Mouse (Mus musculus) heart, adult 2 months (tissue): ENCODE results near the gene 1700029F12Rik. TPM values are rescaled to one million over a fixed set of nuclear protein-coding genes. Genes with fewer than 3 reads are reported as not detected.
A peak's percentile ranks its signal among the peaks of the same experiment; 100 is the strongest.

Experiments used
- DNase-seq, 2 experiments: peaks; one replicate each; pipeline ENCODE4 v3.0.0; 2021
- H3K27ac ChIP-seq: fragments of 200-600 bp; 2 replicates; pipeline ENCODE4 v1.8.1; 2022
- H3K27me3 ChIP-seq: fragments of 200-500 bp; 2 replicates; pipeline ENCODE4 v1.6.1; 2012; ENCODE audit warnings: mild to moderate bottlenecking, low read length, inconsistent platforms, mixed read lengths; ENCODE audit not compliant: control insufficient read depth, insufficient read depth
- H3K36me3 ChIP-seq: fragments of 200-500 bp; 2 replicates; pipeline ENCODE4 v1.6.1; 2012; ENCODE audit warnings: low read length, inconsistent platforms; ENCODE audit not compliant: control insufficient read depth, insufficient read depth
- H3K4me1 ChIP-seq: fragments of 200-500 bp; 2 replicates; pipeline ENCODE4 v1.6.1; 2011; ENCODE audit warnings: low read length; ENCODE audit not compliant: control insufficient read depth, insufficient read depth
- H3K4me3 ChIP-seq: fragments of 200-600 bp; 2 replicates; pipeline ENCODE4 v1.8.1; 2022
- H3K79me2 ChIP-seq: fragments of 200-500 bp; replicated peaks from 2 replicates; pipeline ENCODE4 v1.6.1; 2012; ENCODE audit warnings: mild to moderate bottlenecking, inconsistent platforms, low read length, moderate library complexity, mixed read lengths; ENCODE audit not compliant: control insufficient read depth, insufficient read depth
- H3K9ac ChIP-seq: fragments of 200-500 bp; 2 replicates; pipeline ENCODE4 v1.6.1; 2012; ENCODE audit warnings: low read depth, mild to moderate bottlenecking, control low read depth, inconsistent platforms, low read length, mixed read lengths
- CTCF ChIP-seq: fragments of 200-600 bp; IDR thresholded peaks from 2 replicates; pipeline ENCODE4 v1.8.1; 2022; ENCODE audit warnings: antibody characterized with exemption, mild to moderate bottlenecking, moderate library complexity
- EP300 ChIP-seq: fragments of 200-500 bp; IDR thresholded peaks from 2 replicates; pipeline ENCODE4 v1.6.1; 2011; ENCODE audit warnings: low read depth, low read length, control low read depth; ENCODE audit not compliant: insufficient read depth
- POLR2A ChIP-seq: fragments of 200-500 bp; IDR thresholded peaks from 2 replicates; pipeline ENCODE4 v1.6.1; 2011; ENCODE audit warnings: mild to moderate bottlenecking, low read depth, low read length, control low read depth; ENCODE audit not compliant: insufficient read depth
- WGBS: fragments of 180-500 bp; shearing (Covaris S2); methylation state at CpG from one replicate; pipeline ENCODE4 v1.1.7; 2018; 5-methylcytosine and 5-hydroxymethylcytosine counted together
- intact Hi-C: fragments of 180-260 bp; cut with DNase I; formaldehyde crosslinking; loops from one replicate; pipeline ENCODE4 v1.15.1; 2025
- polyA plus RNA-seq: library from polyadenylated mRNA; depleted of rRNA; stranded (reverse); fragments of >200 nt; gene quantifications from 2 replicates; pipeline ENCODE4 v1.2.3, GENCODE M21; 2012
- total RNA-seq, 2 experiments: library from RNA; stranded (reverse); gene quantifications; 2 replicates each; pipeline ENCODE4 v1.2.3; 2021

The 1700029F12Rik gene
- total and polyA plus RNA-seq, 3 experiments = 0.78 TPM; not detected in 2

GRCm38 (mm10) chr13:97053844-97054243, 19.7 kb upstream of the 1700029F12Rik start:
- peak in 1 of 2 experiments; percentile 21 for DNase-seq
- no peaks in the 10 kb centered on the region for H3K27me3 ChIP-seq
- 25% methylated on average over 8 of the region's 8 CpGs for WGBS
- TF ChIP-seq CTCF (no peak), POLR2A (no peak), EP300 (no peak)
- H3K79me2 ChIP-seq = no peaks in the 10 kb centered on the region
- H3K4me1 ChIP-seq = no peaks in the 10 kb centered on the region
- H3K36me3 ChIP-seq = no peaks in the 10 kb centered on the region
- no peak overlapping the region for H3K27ac ChIP-seq
- H3K9ac ChIP-seq = no peak overlapping the region
- H3K4me3 ChIP-seq = no peak overlapping the region
- intact Hi-C loops = loop anchor here (2.0 to 10.0 kb wide), 2 partner anchors 45 to 199 kb away; no protein-coding TSS in a partner anchor

- no peak overlapping the region for H3K27ac ChIP-seq
- no peaks in the 10 kb centered on the region for H3K36me3 ChIP-seq
- no peak overlapping the region for H3K9ac ChIP-seq
- 10% methylated on average over 11 of the region's 11 CpGs for WGBS
- peak; percentile 8 to 55 for DNase-seq
- no peaks in the 10 kb centered on the region for H3K27me3 ChIP-seq
- no peak overlapping the region for H3K4me3 ChIP-seq
- H3K4me1 ChIP-seq = no peaks in the 10 kb centered on the region
- H3K79me2 ChIP-seq = no peaks in the 10 kb centered on the region
- no peak for TF ChIP-seq EP300
- peak; percentile 87 for TF ChIP-seq CTCF
- no peak for TF ChIP-seq POLR2A
- intact Hi-C loops = loop anchor here (10.0 kb wide), 1 partner anchor 198 kb away; no protein-coding TSS in a partner anchor
Measured at GRCm38 (mm10) chr13:97052667-97053066, 18.5 kb upstream of the 1700029F12Rik start.

GRCm38 (mm10) chr13:97051158-97051557, 17.0 kb upstream of the 1700029F12Rik start:
- H3K27me3 ChIP-seq = no peaks in the 10 kb centered on the region
- H3K4me3 ChIP-seq = no peak overlapping the region
- TF ChIP-seq POLR2A = no peak
- TF ChIP-seq EP300 = no peak
- no peak for TF ChIP-seq CTCF
- no peaks in the 10 kb centered on the region for H3K79me2 ChIP-seq
- no peaks in the 10 kb centered on the region for H3K36me3 ChIP-seq
- WGBS = 44% methylated on average over 6 of the region's 6 CpGs
- no peak overlapping the region for H3K9ac ChIP-seq
- H3K4me1 ChIP-seq = no peaks in the 10 kb centered on the region
- no peak for DNase-seq
- no peak overlapping the region for H3K27ac ChIP-seq
- intact Hi-C loops = loop anchor here (10.0 kb wide), 1 partner anchor 196 kb away; no protein-coding TSS in a partner anchor

- no peaks in the 10 kb centered on the region for H3K4me1 ChIP-seq
- no peaks in the 10 kb centered on the region for H3K79me2 ChIP-seq
- no peak overlapping the region for H3K27ac ChIP-seq
- WGBS = 89% methylated on average over 13 of the region's 13 CpGs
- intact Hi-C loops = no loop called here
- no peaks in the 10 kb centered on the region for H3K36me3 ChIP-seq
- H3K9ac ChIP-seq = no peak overlapping the region
- no peak for DNase-seq
- no peaks in the 10 kb centered on the region for H3K27me3 ChIP-seq
- no peak overlapping the region for H3K4me3 ChIP-seq
- TF ChIP-seq POLR2A (no peak), CTCF (no peak), EP300 (no peak)
Measured at GRCm38 (mm10) chr13:97030075-97030474, 4.1 kb downstream of the 1700029F12Rik start.

GRCm38 (mm10) chr13:97021906-97022305, 12.3 kb downstream of the 1700029F12Rik start:
- no peaks in the 10 kb centered on the region for H3K36me3 ChIP-seq
- intact Hi-C loops = no loop called here
- H3K27me3 ChIP-seq = no peaks in the 10 kb centered on the region
- no peak overlapping the region for H3K27ac ChIP-seq
- H3K9ac ChIP-seq = no peak overlapping the region
- H3K79me2 ChIP-seq = no peaks in the 10 kb centered on the region
- TF ChIP-seq CTCF (no peak), EP300 (no peak), POLR2A (no peak)
- WGBS = 10% methylated on average over 4 of the region's 4 CpGs
- no peaks in the 10 kb centered on the region for H3K4me1 ChIP-seq
- no peak for DNase-seq
- no peak overlapping the region for H3K4me3 ChIP-seq

- Histone ChIP-seq H3K4me3 (no peak overlapping the region), H3K36me3 (no peaks in the 10 kb centered on the region), H3K9ac (no peak overlapping the region), H3K79me2 (no peaks in the 10 kb centered on the region), H3K27ac (no peak overlapping the region), H3K27me3 (no peaks in the 10 kb centered on the region), H3K4me1 (no peaks in the 10 kb centered on the region)
- no peak for DNase-seq
- TF ChIP-seq POLR2A (no peak), CTCF (no peak), EP300 (no peak)
- intact Hi-C loops = no loop called here
- WGBS = 82% methylated on average over 5 of the region's 5 CpGs
Measured at GRCm38 (mm10) chr13:97020122-97020521, 14.0 kb downstream of the 1700029F12Rik start.
